Mouse (Mus musculus) forebrain, postnatal 0 days (tissue): ENCODE measurements around the gene Nell2. TPM values are rescaled to one million over a fixed set of nuclear protein-coding genes. Genes with fewer than 3 reads are reported as not detected.
A peak's percentile ranks its signal among the peaks of the same experiment; 100 is the strongest.
"Not testable (repeated sequence)": the region's sequence is repeated elsewhere in the genome, so short reads cannot be mapped to it uniquely, and the experiment has no call there.

Experiments
- ATAC-seq: fragments of 200-750 bp; cut with Nextera tagmentation; 2 replicates; pipeline ENCODE4 v1.8.0; 2017; ENCODE audit warnings: mild to moderate bottlenecking, moderate library complexity
- DNase-seq: peaks from one replicate; pipeline ENCODE4 v3.0.0-alpha.2; 2015
- H3K27ac ChIP-seq: fragments of 300-500 bp; sonication (generic); 2 replicates; pipeline ENCODE4 v1.5.1; 2014; ENCODE audit warnings: low read depth, mild to moderate bottlenecking, antibody characterized with exemption, low read length, moderate library complexity, mixed read lengths
- H3K27me3 ChIP-seq: fragments of 300-500 bp; sonication (generic); 2 replicates; pipeline ENCODE4 v1.6.1; 2014; ENCODE audit warnings: mild to moderate bottlenecking, low read length, mixed read lengths; ENCODE audit not compliant: insufficient read depth
- H3K36me3 ChIP-seq: fragments of 300-500 bp; sonication (generic); 2 replicates; pipeline ENCODE4 v1.6.1; 2014; ENCODE audit warnings: mild to moderate bottlenecking, moderate library complexity; ENCODE audit not compliant: insufficient read depth
- H3K4me1 ChIP-seq: fragments of 300-500 bp; sonication (generic); 2 replicates; pipeline ENCODE4 v1.6.1; 2014; ENCODE audit warnings: antibody characterized with exemption; ENCODE audit not compliant: insufficient read depth
- H3K4me2 ChIP-seq: fragments of 300-500 bp; sonication (generic); 2 replicates; pipeline ENCODE4 v1.6.1; 2014; ENCODE audit warnings: low read depth, mild to moderate bottlenecking, moderate library complexity
- H3K4me3 ChIP-seq: fragments of 300-500 bp; sonication (generic); 2 replicates; pipeline ENCODE4 v1.5.1; 2014; ENCODE audit warnings: low read depth, low read length, mixed read lengths
- H3K9ac ChIP-seq: fragments of 300-500 bp; sonication (generic); 2 replicates; pipeline ENCODE4 v1.6.1; 2014; ENCODE audit warnings: mild to moderate bottlenecking
- H3K9me3 ChIP-seq: fragments of 300-500 bp; sonication (generic); 2 replicates; pipeline ENCODE4 v1.6.1; 2016; ENCODE audit warnings: low read length
- CTCF ChIP-seq: sonication (generic); IDR thresholded peaks from 2 replicates; pipeline ENCODE4 v1.5.1; 2016; ENCODE audit warnings: antibody characterized with exemption, control low read depth, low read depth
- WGBS: fragments of 180-500 bp; shearing (Covaris S2); extraction: QIAGEN DNeasy Blood & Tissue Kit; methylation state at CpG from one replicate; pipeline ENCODE4 v1.1.7; 2014; 5-methylcytosine and 5-hydroxymethylcytosine counted together
- polyA plus RNA-seq: library from polyadenylated mRNA; unstranded; fragments of >200 nt; fragmentation: Nextera tagmentation; extraction: Ambion mirVana; gene quantifications from 2 replicates; pipeline ENCODE4 v1.2.1, GENCODE M21; 2015
- total RNA-seq: library from RNA; depleted of rRNA; stranded (reverse); fragments of >200 nt; gene quantifications from 2 replicates; pipeline ENCODE4 v1.2.3, GENCODE M21; 2014

The Nell2 gene
- total and polyA plus RNA-seq, 2 experiments from 2014 or later, result 258 to 303 TPM

- no peak for TF ChIP-seq CTCF
- H3K4me1 ChIP-seq, result no peaks in the 10 kb centered on the region
- no peaks in the 10 kb centered on the region for H3K9me3 ChIP-seq
- no peak for DNase-seq
- H3K27me3 ChIP-seq, result no peaks in the 10 kb centered on the region
- no peak overlapping the region for H3K4me2 ChIP-seq
- H3K36me3 ChIP-seq, result no peaks in the 10 kb centered on the region
- no peak overlapping the region for H3K9ac ChIP-seq
- no peak overlapping the region for H3K27ac ChIP-seq
- H3K4me3 ChIP-seq, result no peak overlapping the region
- no peak for ATAC-seq
- WGBS, result 77% methylated on average over 2 of the region's 2 CpGs
Observed at GRCm38 (mm10) chr15:95259671-95260450, 268.5 kb downstream of the Nell2 start.

GRCm38 (mm10) chr15:95257131-95257530, 271.2 kb downstream of the Nell2 start:
- H3K36me3 ChIP-seq, result no peaks in the 10 kb centered on the region
- TF ChIP-seq CTCF, result no peak
- H3K4me2 ChIP-seq, result no peak overlapping the region
- H3K9me3 ChIP-seq, result no peaks in the 10 kb centered on the region
- no peaks in the 10 kb centered on the region for H3K27me3 ChIP-seq
- H3K4me1 ChIP-seq, result no peaks in the 10 kb centered on the region
- WGBS, result 71% methylated on average over 9 of the region's 9 CpGs
- DNase-seq (no peak), ATAC-seq (no peak)
- no peak overlapping the region for H3K9ac ChIP-seq
- no peak overlapping the region for H3K27ac ChIP-seq
- H3K4me3 ChIP-seq, result no peak overlapping the region

GRCm38 (mm10) chr15:95245516-95245915, 282.8 kb downstream of the Nell2 start:
- 0 out of 2 replicates have a peak, but pooled peaks cover 3% of the 10 kb centered on the region for H3K4me1 ChIP-seq
- ATAC-seq, result no peak
- no peak overlapping the region for H3K4me2 ChIP-seq
- no peak for TF ChIP-seq CTCF
- H3K4me3 ChIP-seq, result no peak overlapping the region
- no peak overlapping the region for H3K27ac ChIP-seq
- 94% methylated on average over 11 of the region's 11 CpGs for WGBS
- H3K27me3 ChIP-seq, result no peaks in the 10 kb centered on the region
- DNase-seq, result no peak
- no peak overlapping the region for H3K9ac ChIP-seq
- peaks cover 5% of the 10 kb centered on the region; the same call in 1 of the 2 replicates for H3K36me3 ChIP-seq
- H3K9me3 ChIP-seq, result no peaks in the 10 kb centered on the region

- Histone ChIP-seq H3K4me2 (no peak overlapping the region), H3K9me3 (no peaks in the 10 kb centered on the region)
- no peak for DNase-seq
Observed at GRCm38 (mm10) chr15:95243876-95244275, 284.5 kb downstream of the Nell2 start.

GRCm38 (mm10) chr15:95241161-95241560, 287.2 kb downstream of the Nell2 start:
- Histone ChIP-seq H3K36me3 (peaks cover 23% of the 10 kb centered on the region), H3K4me3 (no peak overlapping the region), H3K4me1 (0 out of 2 replicates have a peak, but pooled peaks cover 3% of the 10 kb centered on the region), H3K27ac (peak overlapping the region; percentile 29; the same call in 1 of the 2 replicates), H3K4me2 (no peak overlapping the region), H3K9ac (no peak overlapping the region), H3K9me3 (no peaks in the 10 kb centered on the region), H3K27me3 (no peaks in the 10 kb centered on the region)
- 44% methylated on average over 3 of the region's 3 CpGs for WGBS
- ATAC-seq, result no peak
- no peak for DNase-seq
- TF ChIP-seq CTCF, result no peak

More at GRCm38 (mm10) chr15:95243876-95244275, 284.5 kb downstream of the Nell2 start:
- no peaks in the 10 kb centered on the region for H3K27me3 ChIP-seq
- H3K27ac ChIP-seq, result no peak overlapping the region
- no peak for TF ChIP-seq CTCF
- H3K9ac ChIP-seq, result no peak overlapping the region
- peaks cover 15% of the 10 kb centered on the region for H3K36me3 ChIP-seq
- 0 out of 2 replicates have a peak, but pooled peaks cover 3% of the 10 kb centered on the region for H3K4me1 ChIP-seq
- WGBS, result 57% methylated on average over 8 of the region's 8 CpGs
- no peak overlapping the region for H3K4me3 ChIP-seq
- ATAC-seq, result no peak

- H3K4me3 ChIP-seq, H3K4me1 ChIP-seq, DNase-seq, H3K4me2 ChIP-seq, H3K27ac ChIP-seq, ATAC-seq, H3K27me3 ChIP-seq, H3K9me3 ChIP-seq, H3K9ac ChIP-seq: not testable (repeated sequence)
- WGBS, result 75% methylated on average over 2 of the region's 2 CpGs
- peaks cover 26% of the 10 kb centered on the region for H3K36me3 ChIP-seq
Observed at GRCm38 (mm10) chr15:95237021-95237420, 291.3 kb downstream of the Nell2 start.

GRCm38 (mm10) chr15:95236509-95236908, 291.9 kb downstream of the Nell2 start:
- Histone ChIP-seq H3K9me3 (no peaks in the 10 kb centered on the region), H3K9ac (no peak overlapping the region), H3K27me3 (no peaks in the 10 kb centered on the region), H3K27ac (no peak overlapping the region), H3K4me3 (no peak overlapping the region), H3K4me2 (no peak overlapping the region), H3K36me3 (peaks cover 26% of the 10 kb centered on the region), H3K4me1 (0 out of 2 replicates have a peak, but pooled peaks cover 3% of the 10 kb centered on the region)
- WGBS, result 61% methylated on average over 3 of the region's 3 CpGs
- no peak for TF ChIP-seq CTCF
- DNase-seq (no peak), ATAC-seq (no peak)
